Mouse (Mus musculus): ENCODE data around the gene Pde4c. TPM values are rescaled to one million over a fixed set of nuclear protein-coding genes. Genes with fewer than 3 reads are reported as not detected.

Pde4c gene
- 1.9 and 2.3 TPM in 2 replicates for polyA plus RNA-seq (2011; ENCODE audit: insufficient read depth, insufficient read length, low read depth, missing spikeins)

DNA sequence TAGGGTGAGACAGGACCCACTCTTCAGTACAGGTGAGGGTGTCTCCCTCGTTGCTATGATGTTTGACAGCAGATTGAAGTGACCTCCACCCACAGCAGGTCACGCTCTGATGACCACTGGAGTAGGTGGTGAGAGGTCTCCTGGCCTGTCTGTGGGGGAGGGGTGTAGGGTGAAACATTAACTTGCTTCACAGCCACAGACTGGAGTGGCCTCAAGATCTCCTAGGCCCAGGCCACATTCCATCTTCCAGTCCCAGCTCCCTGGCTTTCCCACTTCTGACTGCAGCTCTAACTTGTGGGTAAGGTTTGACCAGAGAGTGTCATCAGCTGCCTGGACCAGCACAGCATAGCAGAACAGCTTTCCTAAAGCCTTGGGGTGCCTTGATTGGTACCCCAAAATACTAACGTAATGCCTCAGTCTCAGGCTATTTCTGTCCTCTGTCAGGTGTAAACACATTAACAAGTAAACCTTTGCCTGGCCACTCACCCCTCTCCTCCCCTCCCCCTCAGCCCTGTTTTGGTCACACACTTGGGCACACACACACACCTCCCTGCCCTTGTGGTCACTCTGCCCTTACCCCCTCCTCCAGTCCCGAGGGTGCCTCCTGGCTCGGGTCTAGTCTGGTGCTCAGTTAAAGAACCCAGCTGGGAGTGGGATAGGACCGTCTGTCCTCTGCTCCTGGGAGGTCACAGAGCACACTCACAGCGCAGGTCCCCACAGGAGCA, at the start of gene Pde4c:
Pde4c (plus strand) TSS at position 235 of the 725 bp plus-strand sequence.
- Histone ChIP-seq H3K9me3 (replicated peaks; ENCODE audit: control insufficient read depth, insufficient read depth, low read length, poor library complexity, severe bottlenecking) (no peaks in the 10 kb centered on the region), H3K36me3 (ENCODE audit: control insufficient read depth, insufficient read depth, low read length, poor library complexity, severe bottlenecking) (no peaks in the 10 kb centered on the region), H3K27me3 (ENCODE audit: control insufficient read depth, insufficient read depth, low read length, poor library complexity, severe bottlenecking) (no peaks in the 10 kb centered on the region), H3K4me1 (ENCODE audit: control insufficient read depth, insufficient read depth, low read length) (no peaks in the 10 kb centered on the region), H3K4me3 (ENCODE audit: low read depth, low read length) (peak within 1 kb of the TSS; percentile 2; the same call in 1 of the 2 replicates), H3K9ac (ENCODE audit: low read depth, poor library complexity, severe bottlenecking) (no peak within 1 kb of the TSS), H3K27ac (ENCODE audit: insufficient read depth, low read length) (no peak within 1 kb of the TSS)
- no peak for TF ChIP-seq CTCF (IDR thresholded peaks at IDR 0.05; ENCODE audit: low read depth, low read length)
- TF ChIP-seq EP300 (IDR thresholded peaks at IDR 0.05; ENCODE audit: insufficient read depth, low read depth, low read length): no peak
- no peak for TF ChIP-seq POLR2A (IDR thresholded peaks at IDR 0.05; ENCODE audit: insufficient read depth, low read length)

DNA sequence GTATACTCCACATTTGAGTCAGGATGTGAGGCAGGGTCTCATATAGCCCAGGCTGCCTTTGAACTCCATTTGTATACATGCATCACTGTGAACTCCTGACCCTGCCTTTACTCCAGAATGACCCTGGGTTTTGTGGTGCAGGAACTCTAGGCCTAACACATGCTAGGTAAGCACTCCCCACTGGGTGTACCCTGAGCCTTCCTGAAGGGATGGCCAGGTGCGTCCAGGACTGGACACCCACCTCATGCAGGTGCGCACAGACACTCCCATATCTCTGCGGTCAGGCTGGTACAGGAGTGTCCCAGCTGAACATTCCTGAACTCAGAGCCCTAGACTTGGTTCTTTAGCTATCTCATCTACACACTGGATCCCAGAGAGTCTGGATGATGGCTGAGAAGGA, 49.4 kb upstream of the Pde4c start:
- peak overlapping the region; percentile 78 for H3K4me3 ChIP-seq (ENCODE audit: low read depth, low read length)
- peaks cover 3% of the 10 kb centered on the region for H3K4me1 ChIP-seq (ENCODE audit: control insufficient read depth, insufficient read depth, low read length)
- no peaks in the 10 kb centered on the region for H3K27me3 ChIP-seq (ENCODE audit: control insufficient read depth, insufficient read depth, low read length, poor library complexity, severe bottlenecking)
- peak overlapping the region; percentile 95 for H3K27ac ChIP-seq (ENCODE audit: insufficient read depth, low read length)
- H3K9me3 ChIP-seq (replicated peaks; ENCODE audit: control insufficient read depth, insufficient read depth, low read length, poor library complexity, severe bottlenecking): no peaks in the 10 kb centered on the region
- H3K9ac ChIP-seq (ENCODE audit: low read depth, poor library complexity, severe bottlenecking): peak overlapping the region; percentile 81
- no peak for TF ChIP-seq CTCF (IDR thresholded peaks at IDR 0.05; ENCODE audit: low read depth, low read length)
- 0 out of 2 replicates have a peak, but pooled peaks have one; percentile 8 for TF ChIP-seq EP300 (IDR thresholded peaks at IDR 0.05; ENCODE audit: insufficient read depth, low read depth, low read length)
- TF ChIP-seq POLR2A (IDR thresholded peaks at IDR 0.05; ENCODE audit: insufficient read depth, low read length): no peak
- peaks cover 13% of the 10 kb centered on the region; the same call in 1 of the 2 replicates for H3K36me3 ChIP-seq (ENCODE audit: control insufficient read depth, insufficient read depth, low read length, poor library complexity, severe bottlenecking)

DNA sequence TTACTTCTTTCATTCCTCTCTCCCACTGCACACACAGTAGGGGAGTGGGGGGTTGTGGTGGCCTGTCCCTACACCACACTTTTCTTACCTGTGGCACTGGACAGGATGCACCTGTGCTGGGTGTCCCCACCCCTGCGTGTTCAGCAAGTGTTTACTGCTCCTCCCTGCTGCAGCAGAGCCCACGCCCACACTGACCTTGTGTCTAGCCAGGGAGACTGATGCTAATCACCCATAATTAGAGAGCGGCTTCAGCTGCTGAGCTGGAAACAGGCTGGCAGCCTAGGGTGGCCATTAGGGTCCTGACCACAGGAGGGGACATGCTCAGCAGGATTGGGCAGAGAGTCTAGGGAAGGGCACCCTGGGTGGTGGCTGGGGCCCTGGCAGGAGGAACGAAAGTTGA, 48.8 kb upstream of the Pde4c start:
- Histone ChIP-seq H3K27me3 (ENCODE audit: control insufficient read depth, insufficient read depth, low read length, poor library complexity, severe bottlenecking) (no peaks in the 10 kb centered on the region), H3K9ac (ENCODE audit: low read depth, poor library complexity, severe bottlenecking) (peak overlapping the region; percentile 81), H3K9me3 (replicated peaks; ENCODE audit: control insufficient read depth, insufficient read depth, low read length, poor library complexity, severe bottlenecking) (no peaks in the 10 kb centered on the region), H3K27ac (ENCODE audit: insufficient read depth, low read length) (peak overlapping the region; percentile 95), H3K4me1 (ENCODE audit: control insufficient read depth, insufficient read depth, low read length) (peaks cover 6% of the 10 kb centered on the region), H3K4me3 (ENCODE audit: low read depth, low read length) (peak overlapping the region; percentile 78), H3K36me3 (ENCODE audit: control insufficient read depth, insufficient read depth, low read length, poor library complexity, severe bottlenecking) (peaks cover 19% of the 10 kb centered on the region; the same call in 1 of the 2 replicates)
- TF ChIP-seq POLR2A (IDR thresholded peaks at IDR 0.05; ENCODE audit: insufficient read depth, low read length) (no peak), CTCF (IDR thresholded peaks at IDR 0.05; ENCODE audit: low read depth, low read length) (no peak), EP300 (IDR thresholded peaks at IDR 0.05; ENCODE audit: insufficient read depth, low read depth, low read length) (no peak)

DNA sequence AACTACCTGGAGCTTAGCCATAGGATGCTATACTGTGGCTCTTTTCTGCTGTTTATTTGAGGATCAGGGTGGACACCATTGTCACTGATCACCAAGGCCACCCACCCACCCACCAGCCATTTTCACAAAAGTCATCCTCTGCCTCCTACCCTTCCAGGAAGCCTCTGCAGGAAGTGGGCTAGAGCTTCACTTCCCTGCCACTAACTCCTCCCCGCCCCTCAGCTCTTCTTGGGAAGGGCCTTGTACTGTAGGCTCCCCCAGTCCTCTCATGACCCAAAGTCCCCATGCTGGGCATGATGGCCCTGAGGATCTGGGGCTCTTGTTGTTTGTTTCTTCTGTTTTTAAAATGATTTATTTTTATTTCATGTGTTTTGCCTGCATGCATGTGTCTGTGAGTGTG, 48.2 kb upstream of the Pde4c start:
- H3K27ac ChIP-seq (ENCODE audit: insufficient read depth, low read length): peak overlapping the region; percentile 95
- no peak overlapping the region for H3K4me3 ChIP-seq (ENCODE audit: low read depth, low read length)
- peak overlapping the region; percentile 81 for H3K9ac ChIP-seq (ENCODE audit: low read depth, poor library complexity, severe bottlenecking)
- no peak for TF ChIP-seq EP300 (IDR thresholded peaks at IDR 0.05; ENCODE audit: insufficient read depth, low read depth, low read length)
- no peaks in the 10 kb centered on the region for H3K9me3 ChIP-seq (replicated peaks; ENCODE audit: control insufficient read depth, insufficient read depth, low read length, poor library complexity, severe bottlenecking)
- H3K4me1 ChIP-seq (ENCODE audit: control insufficient read depth, insufficient read depth, low read length): peaks cover 7% of the 10 kb centered on the region
- H3K27me3 ChIP-seq (ENCODE audit: control insufficient read depth, insufficient read depth, low read length, poor library complexity, severe bottlenecking): no peaks in the 10 kb centered on the region
- peaks cover 20% of the 10 kb centered on the region; the same call in 1 of the 2 replicates for H3K36me3 ChIP-seq (ENCODE audit: control insufficient read depth, insufficient read depth, low read length, poor library complexity, severe bottlenecking)

DNA sequence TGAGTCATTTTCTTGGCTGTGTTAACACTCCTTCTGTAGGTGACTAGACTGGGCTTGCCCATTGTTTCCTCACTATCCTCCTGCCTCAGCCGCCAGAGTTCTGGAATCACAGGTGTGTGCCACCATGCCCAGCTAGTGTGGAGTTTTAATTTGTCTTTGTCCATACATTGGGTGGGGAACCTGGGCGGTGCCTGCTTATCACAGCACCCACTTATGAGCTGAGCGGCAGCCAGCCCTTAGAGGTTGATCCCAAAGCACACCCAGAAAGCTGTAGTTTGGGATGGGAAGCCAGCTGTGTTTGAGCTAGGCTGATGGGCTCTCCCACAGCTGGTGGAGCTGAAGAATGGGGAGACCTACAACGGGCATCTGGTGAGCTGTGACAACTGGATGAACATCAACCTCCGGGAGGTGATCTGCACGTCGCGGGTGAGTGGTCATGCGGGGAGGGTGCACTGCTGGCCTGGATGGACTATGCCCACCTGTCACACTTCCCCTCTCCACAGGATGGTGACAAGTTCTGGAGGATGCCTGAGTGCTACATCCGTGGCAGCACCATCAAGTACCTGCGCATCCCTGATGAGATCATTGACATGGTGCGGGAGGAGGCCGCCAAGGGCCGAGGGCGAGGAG, 46.0 kb upstream of the Pde4c start:
- Histone ChIP-seq H3K36me3 (ENCODE audit: control insufficient read depth, insufficient read depth, low read length, poor library complexity, severe bottlenecking) (peaks cover 20% of the 10 kb centered on the region; the same call in 1 of the 2 replicates), H3K9me3 (replicated peaks; ENCODE audit: control insufficient read depth, insufficient read depth, low read length, poor library complexity, severe bottlenecking) (no peaks in the 10 kb centered on the region), H3K9ac (ENCODE audit: low read depth, poor library complexity, severe bottlenecking) (no peak overlapping the region), H3K4me1 (ENCODE audit: control insufficient read depth, insufficient read depth, low read length) (peaks cover 4% of the 10 kb centered on the region), H3K27me3 (ENCODE audit: control insufficient read depth, insufficient read depth, low read length, poor library complexity, severe bottlenecking) (no peaks in the 10 kb centered on the region), H3K4me3 (ENCODE audit: low read depth, low read length) (no peak overlapping the region), H3K27ac (ENCODE audit: insufficient read depth, low read length) (0 out of 2 replicates have a peak overlapping the region, but pooled peaks have one; percentile 19)
- TF ChIP-seq CTCF (IDR thresholded peaks at IDR 0.05; ENCODE audit: low read depth, low read length): no peak
- TF ChIP-seq POLR2A (IDR thresholded peaks at IDR 0.05; ENCODE audit: insufficient read depth, low read length): no peak
- TF ChIP-seq EP300 (IDR thresholded peaks at IDR 0.05; ENCODE audit: insufficient read depth, low read depth, low read length): no peak

DNA sequence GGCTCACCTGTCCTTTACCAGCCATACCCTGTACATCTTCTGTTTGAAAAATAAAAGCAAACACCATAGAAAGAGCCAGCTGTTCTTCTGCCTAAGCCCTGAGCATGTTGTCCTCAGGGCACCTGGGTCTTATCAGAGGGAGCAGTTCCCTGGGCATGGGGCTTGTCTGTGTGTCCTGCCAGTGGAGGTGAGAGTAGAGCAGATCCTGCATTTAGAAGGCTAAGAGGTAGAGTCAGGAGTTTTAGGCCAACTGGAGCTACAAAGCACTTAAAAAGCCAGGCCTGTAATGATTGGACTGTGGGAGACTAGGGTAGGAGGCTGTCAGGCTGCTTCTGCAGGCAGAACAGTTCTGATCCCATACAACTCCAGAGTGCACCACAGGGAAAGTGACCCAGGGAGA, 44.8 kb upstream of the Pde4c start:
- H3K9ac ChIP-seq (ENCODE audit: low read depth, poor library complexity, severe bottlenecking): no peak overlapping the region
- H3K36me3 ChIP-seq (ENCODE audit: control insufficient read depth, insufficient read depth, low read length, poor library complexity, severe bottlenecking): peaks cover 20% of the 10 kb centered on the region; the same call in 1 of the 2 replicates
- no peak for TF ChIP-seq POLR2A (IDR thresholded peaks at IDR 0.05; ENCODE audit: insufficient read depth, low read length)
- TF ChIP-seq CTCF (IDR thresholded peaks at IDR 0.05; ENCODE audit: low read depth, low read length): no peak
- TF ChIP-seq EP300 (IDR thresholded peaks at IDR 0.05; ENCODE audit: insufficient read depth, low read depth, low read length): no peak
- no peaks in the 10 kb centered on the region for H3K9me3 ChIP-seq (replicated peaks; ENCODE audit: control insufficient read depth, insufficient read depth, low read length, poor library complexity, severe bottlenecking)
- H3K27ac ChIP-seq (ENCODE audit: insufficient read depth, low read length): no peak overlapping the region
- no peaks in the 10 kb centered on the region for H3K27me3 ChIP-seq (ENCODE audit: control insufficient read depth, insufficient read depth, low read length, poor library complexity, severe bottlenecking)
- H3K4me1 ChIP-seq (ENCODE audit: control insufficient read depth, insufficient read depth, low read length): peaks cover 4% of the 10 kb centered on the region
- no peak overlapping the region for H3K4me3 ChIP-seq (ENCODE audit: low read depth, low read length)

All from ES-Bruce4 (cell line).